Mouse (Mus musculus): ENCODE data around the gene Fam160b1. TPM values are rescaled to one million over a fixed set of nuclear protein-coding genes. Genes with fewer than 3 reads are reported as not detected.

Gene Fam160b1
- total RNA-seq, 2 experiments from 2014 or later = 22.7 to 23.4 TPM

DNA sequence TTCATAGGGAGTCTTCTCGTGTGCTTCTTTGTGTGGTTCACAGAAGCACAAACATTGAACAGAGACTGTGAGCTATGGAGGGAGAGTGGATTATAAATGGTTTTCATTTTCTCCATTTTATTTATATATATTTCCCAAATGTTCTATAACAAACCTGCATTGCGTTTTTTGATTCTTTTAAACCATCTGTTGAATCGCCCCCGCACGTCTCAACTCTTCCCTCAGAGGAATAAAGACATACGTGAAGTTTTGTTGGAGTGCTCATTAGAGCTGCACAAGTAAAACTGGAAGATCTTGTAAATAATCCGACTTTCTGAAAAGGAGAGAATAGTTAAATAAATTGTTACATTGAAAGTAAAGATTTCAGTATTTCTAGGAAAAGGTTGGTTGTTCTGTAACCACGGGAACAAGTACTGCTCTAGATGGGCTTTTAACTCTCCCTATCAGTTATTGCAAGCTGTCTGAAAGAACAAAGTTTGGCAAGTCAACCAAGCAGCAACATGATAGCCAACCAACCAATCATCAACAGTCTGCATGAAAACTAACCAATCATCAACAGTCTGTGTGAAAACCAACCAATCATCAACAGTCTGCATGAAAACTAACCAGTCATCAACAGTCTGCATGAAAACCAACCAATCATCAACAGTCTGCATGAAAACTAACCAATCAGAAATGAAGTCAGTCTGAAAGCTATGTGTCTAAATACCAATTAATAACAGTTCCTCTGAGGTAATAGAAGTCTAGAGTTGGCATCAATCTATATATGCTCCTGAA lies 54.7 kb downstream of the Fam160b1 start:
- DNase-seq (ENCODE audit: low spot score in 2 of 2) = peak in 1 of 2 experiments; percentile 50

DNA sequence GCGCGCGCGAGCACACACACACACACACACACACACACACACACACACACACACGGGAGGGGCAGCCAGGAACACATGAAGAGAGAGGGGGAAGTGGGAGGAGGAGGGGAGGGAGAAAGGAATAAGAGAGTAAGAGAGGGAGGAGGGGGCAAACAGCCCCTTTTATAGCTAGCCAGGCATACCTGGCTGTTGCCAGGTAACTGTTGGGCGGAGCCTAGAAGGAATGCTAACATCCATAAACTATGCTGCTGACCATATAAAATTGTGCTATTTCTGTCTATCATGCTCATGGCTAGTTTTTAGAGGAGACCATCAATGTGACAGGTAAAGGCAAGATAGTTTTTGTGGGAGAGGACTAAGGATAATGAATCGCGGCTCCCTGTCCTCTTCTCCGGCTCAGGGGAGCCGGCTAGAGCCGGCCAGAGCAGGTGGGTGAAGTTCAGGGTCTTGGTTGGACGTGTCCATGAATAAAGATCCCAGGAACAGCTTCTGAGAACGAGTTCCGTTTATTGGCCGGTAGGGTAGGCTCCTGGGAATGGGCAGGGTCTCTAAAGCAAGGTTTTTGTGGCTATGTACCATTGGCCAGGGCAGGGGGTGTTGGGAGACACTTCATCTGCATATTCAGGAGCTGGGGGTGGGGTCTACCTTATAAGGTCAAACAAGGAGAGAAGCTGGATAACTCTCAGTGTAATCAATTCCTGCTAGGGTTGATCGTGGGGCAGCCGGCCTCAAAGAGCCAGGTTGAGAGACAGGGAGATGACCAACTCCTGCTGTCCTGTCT lies 57.5 kb downstream of the Fam160b1 start:
- DNase-seq (ENCODE audit: low spot score in 2 of 2) = no peak

DNA sequence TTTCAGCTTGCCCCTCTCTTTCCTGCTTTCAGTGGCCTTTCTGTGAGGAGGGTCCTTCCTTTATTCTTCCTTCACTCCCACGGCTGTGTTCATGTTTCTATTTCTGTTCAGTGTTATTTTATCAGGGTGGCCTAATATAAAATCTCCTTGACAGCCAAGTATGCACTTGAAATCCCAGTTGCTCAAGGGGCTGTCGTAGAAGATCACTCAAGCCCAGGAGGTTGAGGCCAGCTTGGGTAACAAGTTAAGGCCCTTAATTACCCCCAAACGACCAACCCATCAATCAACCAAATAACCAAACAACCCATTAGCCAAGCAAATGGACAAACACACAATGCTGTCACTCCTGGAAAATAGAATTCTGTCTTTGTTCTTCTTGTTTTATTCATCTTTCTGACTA lies 62.9 kb downstream of the Fam160b1 start:
- DNase-seq (ENCODE audit: low spot score in 2 of 2) = no peak

DNA sequence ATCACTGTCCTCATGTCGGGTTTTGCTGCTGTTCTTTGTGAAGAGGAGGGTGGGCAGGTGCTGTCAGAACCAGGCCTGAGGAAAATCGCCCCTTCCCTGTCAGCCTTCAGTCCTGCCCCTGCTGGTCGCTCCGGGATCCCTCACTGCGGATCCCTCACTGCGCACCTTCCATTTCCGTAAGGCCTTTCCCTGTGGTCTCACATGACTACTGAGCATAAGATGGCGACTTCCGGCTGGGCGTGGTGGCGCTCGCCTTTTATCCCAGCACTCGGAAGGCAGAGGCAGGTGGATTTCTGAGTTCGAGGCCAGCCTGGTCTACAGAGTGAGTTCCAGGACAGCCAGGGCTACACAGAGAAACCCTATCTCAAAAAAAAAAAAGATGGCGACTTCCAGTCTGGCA lies 64.8 kb downstream of the Fam160b1 start:
- DNase-seq (ENCODE audit: low spot score in 2 of 2) = no peak

DNA sequence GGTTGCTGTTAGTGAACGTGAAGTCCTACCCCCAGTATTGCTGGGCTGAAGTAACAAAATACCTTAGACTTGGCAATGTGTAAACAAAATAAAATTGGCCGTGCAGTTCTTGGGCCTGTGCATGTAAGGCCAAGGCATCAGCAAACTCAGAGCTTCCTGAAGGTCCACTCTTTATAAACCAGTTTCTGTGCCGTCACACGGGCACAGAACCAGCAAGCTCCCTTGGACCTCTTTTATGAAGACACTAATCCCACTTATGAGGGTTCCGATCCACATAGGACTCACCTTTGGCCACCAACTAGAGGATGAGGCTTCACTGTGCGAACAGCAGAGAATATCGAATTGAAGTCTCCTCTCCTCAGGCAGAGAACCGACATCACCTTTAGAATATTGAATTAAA lies 66.4 kb downstream of the Fam160b1 start:
- DNase-seq (ENCODE audit: low spot score in 2 of 2) = no peak

DNA sequence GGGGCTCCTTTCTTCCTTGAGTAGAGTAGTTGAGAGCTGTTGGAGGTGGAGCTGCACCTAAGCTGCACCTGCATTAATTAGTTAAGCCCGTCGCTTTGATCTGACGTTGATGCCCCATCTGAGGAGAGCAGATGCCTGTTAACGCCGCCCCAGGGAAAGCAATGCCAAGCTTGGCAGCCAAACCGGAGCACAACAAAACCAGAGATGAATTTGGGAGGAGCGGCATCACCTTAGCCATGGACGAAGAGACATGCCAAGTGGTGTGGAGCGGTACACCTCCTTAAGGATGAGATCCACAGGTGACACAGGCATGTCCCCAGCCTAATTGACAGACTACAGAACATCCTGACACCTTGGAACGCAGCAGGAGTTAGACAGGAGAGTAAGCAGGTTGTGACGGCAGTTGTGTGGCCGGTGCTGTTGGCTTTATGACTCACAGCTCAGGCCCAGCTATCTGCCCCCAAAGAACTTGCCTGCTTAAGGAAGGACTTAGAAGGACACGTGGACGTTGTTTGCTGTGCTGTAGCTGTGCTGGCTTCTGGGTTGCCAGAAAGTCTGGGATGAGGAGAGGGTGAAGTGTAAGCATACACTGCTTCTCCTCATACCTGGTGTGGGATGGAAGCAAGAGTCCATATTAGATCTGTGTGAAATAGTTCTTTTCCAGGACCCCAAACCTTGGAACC lies 67.4 kb downstream of the Fam160b1 start:
- DNase-seq (ENCODE audit: low spot score in 2 of 2) = no peak

DNA sequence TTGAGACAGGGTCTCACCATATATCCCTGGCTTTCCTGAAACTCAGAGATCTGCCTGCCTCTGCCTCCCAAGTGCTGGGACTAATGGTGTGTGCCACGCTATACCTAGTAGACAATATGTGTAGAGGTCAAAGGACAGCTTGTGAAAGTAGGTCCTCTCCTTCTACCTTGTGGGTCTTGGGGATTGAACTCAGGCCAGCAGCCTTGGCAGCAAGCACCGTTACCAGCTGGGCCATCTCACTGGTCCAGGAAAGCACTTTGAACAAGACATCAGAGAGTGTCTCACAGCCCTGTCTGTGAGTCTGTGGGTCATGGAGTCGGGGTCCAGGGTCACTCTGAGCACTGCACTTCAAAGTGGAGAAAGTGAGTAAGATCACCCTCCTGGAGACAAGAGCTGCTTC lies 68.2 kb downstream of the Fam160b1 start:
- no peak for DNase-seq (ENCODE audit: low spot score in 2 of 2)

DNA sequence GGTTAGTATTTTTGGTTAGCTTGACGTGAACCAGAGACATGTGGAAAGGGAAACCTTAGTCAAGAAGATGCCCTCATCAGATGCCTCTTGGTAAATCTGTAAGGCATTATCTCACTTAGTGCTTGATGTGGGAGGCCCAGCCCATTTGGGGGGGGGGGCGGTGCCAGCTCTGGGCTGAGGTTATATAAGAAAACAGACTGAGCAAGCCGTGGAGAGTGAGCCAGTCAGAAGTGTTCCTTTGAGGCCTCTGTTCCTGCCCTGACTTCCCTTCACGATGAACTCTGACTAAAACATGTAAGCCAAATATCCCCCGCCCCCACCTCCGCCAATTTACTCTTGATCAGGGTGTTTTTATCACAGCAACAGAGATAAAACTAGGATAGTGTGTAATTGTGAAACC lies 69.4 kb downstream of the Fam160b1 start:
- no peak for DNase-seq (ENCODE audit: low spot score in 2 of 2)

DNA sequence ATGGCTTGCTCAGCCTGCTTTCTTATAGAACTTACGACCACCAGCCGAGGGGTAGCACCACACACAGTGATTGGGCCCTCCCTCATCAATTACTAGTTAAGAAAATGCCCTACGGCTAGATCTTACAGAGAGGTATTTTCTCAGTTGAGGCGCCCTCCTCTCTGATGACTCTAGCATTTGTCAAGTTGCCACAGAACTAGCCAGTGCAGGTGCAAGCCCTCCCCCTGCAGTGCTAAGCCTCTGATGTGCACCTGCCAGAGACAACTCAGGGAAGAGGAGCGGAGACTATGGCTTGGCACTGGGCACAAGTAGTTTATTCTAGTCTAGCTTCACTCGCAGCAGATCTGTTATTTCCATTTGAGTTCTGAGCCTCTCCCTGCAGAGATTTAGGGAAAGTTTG lies 71.0 kb downstream of the Fam160b1 start:
- no peak for DNase-seq (ENCODE audit: low spot score in 2 of 2)

DNA sequence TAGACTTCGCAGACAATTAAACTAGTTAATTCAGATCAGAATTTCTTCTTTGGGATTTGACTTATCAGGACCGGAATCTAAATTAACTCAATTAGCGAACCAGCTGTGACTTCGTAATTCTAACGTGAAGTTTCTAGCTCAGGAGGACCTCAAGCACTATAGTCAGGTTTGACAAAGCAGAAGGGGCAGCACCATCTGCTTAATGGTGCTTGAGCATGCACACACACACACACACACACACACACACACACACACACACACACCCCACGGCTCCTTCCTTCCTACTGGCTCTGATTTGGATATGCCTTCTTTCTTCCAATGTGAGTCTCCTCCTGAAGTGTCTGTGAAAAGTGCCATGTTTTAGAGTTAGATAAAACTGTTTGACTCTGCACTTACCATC lies 73.5 kb downstream of the Fam160b1 start:
- no peak for DNase-seq (ENCODE audit: low spot score in 2 of 2)

DNA sequence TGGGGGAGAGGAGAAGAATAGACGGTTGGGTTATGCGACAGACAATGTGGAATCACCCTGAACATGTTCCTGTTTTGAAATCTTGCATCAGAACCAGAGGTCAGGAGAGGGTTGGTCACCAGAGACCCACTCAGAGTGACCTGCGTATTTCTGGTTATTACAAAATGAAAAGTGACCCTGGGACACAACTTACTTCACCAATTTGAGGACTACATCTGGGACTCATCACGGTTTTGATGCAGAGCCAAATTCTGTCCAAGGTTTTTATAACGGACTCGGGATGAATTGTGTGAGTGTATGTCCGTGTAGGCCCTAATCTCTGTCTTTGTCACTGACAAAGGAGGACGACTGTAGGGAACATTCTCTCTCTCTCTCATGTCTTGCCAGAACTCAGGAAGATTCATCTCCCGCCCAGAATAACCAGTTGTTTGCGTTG lies 76.1 kb downstream of the Fam160b1 start:
- DNase-seq (ENCODE audit: low spot score in 2 of 2) = no peak

DNA sequence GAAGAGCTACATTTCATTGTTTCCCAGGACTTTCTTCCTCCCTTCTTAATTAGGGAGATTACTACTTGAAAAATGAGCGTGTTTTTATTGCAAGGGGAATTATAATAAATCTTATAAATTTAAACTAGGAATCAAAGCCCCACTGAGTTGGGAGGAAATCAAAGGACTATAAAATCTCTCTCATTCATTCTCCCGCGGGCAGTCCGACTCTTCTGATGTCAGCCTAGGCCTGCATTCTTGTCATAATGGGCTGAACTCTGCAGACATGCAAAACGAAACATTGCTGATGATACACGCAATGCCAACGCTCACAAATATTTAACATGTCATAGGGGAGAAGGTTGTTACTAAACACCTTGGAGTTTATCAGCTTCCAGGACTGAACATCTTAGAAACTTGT lies 76.6 kb downstream of the Fam160b1 start:
- DNase-seq (ENCODE audit: low spot score in 2 of 2) = no peak

Other genes with a start within 250 kb of the Fam160b1 start
- 10 to 100 TPM; 73.4 to 75.7 TPM for gene Ablim1, start 45.8 kb upstream of the Fam160b1 start, total RNA-seq (2021)
- gene Trub1, start 92.2 kb downstream of the Fam160b1 start, total RNA-seq (2021) = 10 to 100 TPM; 21.3 to 22.0 TPM

All from layer of hippocampus, adult 18-20 months (tissue).